Mouse (Mus musculus): ENCODE data around the gene Rapgef2.
"Not testable (repeated sequence)": the region's sequence is repeated elsewhere in the genome, so short reads cannot be mapped to it uniquely, and the experiment has no call there.

The Rapgef2 gene

DNA sequence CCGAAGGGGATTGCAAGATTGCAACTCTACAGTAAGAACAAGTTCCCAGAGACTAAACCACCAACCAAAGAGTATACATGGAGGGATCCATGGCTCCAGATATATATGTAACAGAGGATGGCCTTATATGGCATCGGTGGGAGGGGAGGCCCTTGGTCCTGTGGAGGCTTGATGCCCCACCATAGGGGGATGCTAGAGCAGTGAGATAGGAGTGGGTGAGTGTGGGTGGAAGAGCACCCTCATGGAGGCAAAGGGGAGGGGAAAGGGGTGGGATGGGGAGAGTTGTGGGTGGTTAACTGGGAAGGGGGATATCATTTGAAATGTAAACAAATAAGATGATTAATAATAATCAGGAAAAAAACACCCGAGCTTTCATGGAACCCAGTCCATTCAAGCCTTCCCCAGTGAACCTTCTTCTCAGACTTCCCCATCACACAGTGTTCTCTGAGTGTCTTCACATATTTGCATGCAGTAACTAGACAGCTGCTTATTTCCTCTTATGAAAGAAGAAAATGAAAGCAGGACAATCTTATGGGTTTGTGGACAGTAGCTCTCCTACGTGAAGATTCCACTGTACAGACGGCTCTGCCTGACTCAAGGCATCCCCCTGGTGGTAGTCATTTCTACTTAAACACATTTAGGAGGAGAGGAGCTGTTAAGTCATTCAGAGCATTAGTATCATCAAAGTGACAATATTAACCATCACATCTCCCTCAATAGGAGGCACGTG is 89.4 kb downstream of the Rapgef2 start:
- peak; percentile 67 to 76 for DNase-seq

GRCm38 (mm10) chr3:79195280-79195679 is 91.0 kb downstream of the Rapgef2 start:
- no peak for DNase-seq

DNA sequence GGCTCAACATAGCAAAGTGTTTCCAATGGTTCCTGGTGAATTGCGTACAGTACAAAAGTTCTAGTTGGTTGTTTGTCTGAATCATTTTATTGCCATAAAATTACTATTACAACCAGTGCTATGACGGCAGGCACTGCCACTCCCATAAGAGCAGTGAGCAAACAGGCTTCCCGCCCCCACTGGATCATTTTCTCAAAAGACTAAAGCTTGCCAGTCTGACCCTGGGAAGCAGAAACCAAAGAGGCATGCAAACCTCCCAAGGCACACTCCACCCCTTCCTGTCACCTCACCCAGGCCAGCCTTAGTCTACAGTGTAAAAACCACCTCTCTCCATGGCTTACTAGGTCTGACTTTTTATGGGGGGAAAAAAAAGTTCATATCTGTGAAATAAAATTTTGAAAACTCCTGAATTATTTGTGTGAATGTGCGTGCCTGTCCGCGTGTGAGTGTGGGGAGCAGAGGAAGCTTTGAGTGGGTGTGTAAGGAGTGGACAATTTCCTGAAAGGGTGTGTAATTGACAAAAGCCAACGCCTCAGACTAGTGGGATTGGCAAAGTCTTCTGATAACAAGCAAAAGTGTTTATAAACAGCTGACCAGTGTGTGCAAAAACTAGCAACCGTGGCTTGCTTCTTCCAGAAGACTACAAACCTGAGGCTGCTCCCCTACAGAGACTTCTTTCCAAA is 92.1 kb downstream of the Rapgef2 start:
- peak in 1 of 2 experiments; percentile 58 for DNase-seq

GRCm38 (mm10) chr3:79193001-79193400 is 93.3 kb downstream of the Rapgef2 start:
- no peak for DNase-seq

DNA sequence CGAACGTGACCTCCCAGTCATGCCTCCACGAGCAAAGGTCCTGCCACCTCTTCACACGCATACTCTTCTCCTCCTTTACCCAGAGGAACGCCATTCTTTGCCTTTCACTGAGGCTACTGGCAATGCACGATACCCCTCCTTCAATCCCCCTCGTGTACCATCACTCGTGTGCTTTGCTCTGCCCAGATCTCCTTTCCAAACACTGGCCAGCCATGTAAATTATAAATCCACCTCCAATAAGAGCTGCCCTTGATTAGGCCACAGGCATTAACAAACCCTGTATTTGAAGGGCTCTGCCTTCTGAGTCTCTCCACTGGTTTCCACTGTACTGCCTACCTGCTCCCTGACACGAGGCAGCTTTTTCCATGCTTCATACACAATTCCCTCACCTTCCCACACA is 94.3 kb downstream of the Rapgef2 start:
- no peak for DNase-seq

DNA sequence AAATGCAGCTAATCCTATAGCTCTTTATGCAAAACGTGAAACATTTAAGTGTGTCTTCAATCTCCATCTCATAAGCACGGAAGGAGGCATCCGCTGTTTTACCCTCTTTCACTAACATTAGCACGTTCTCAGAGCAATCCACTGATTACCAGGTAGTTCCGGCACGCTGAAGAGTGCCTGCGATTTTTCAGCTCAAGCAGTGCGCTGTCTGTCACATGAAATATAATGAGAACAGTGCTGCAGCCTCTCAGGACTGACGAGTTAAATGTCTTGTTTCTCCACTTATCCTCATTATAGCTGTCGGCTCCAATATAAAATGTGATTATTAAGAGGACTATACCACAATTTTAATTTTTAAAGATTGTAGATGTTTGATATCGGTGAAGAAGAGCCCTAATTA is 94.8 kb downstream of the Rapgef2 start:
- no peak for DNase-seq

DNA sequence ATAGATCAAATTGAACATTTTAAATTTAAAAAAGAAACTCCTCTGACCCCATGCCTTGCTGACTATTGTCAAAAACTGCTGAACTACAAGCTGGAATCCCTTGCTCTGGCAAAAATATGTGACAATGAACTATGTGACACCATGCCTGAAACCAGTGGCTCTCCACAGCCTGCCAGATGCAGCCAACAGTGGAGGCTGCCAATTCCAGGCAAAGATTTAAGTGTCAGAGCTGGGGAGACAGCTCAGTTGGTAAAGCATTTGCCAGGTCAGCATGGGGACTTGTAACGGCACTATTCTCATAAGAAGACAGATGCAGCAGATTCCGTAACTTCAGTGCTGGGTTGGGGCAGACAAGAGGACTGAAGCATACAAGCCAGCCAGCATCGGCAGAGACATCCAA is 95.9 kb downstream of the Rapgef2 start:
- no peak for DNase-seq

DNA sequence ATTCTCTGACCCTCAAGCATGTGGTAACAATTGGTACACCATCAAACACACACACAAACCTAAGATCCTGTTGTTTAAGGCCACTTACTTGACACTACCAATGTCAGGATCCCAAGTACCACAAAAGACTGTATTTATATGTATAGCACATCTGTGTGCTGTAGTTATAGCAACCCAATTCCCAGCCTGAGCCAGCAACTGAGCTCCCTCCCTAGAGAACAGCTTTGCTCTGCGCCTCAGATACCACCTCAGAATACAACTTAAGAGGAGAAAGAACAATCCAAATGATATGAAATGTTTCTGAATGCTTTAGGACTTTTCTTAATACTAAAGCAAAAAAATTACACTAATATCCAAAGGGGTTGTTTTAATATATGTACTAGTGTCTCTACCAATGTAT is 98.4 kb downstream of the Rapgef2 start:
- DNase-seq: no peak

GRCm38 (mm10) chr3:79182290-79182689 is 104.0 kb downstream of the Rapgef2 start:
- no peak for DNase-seq

DNA sequence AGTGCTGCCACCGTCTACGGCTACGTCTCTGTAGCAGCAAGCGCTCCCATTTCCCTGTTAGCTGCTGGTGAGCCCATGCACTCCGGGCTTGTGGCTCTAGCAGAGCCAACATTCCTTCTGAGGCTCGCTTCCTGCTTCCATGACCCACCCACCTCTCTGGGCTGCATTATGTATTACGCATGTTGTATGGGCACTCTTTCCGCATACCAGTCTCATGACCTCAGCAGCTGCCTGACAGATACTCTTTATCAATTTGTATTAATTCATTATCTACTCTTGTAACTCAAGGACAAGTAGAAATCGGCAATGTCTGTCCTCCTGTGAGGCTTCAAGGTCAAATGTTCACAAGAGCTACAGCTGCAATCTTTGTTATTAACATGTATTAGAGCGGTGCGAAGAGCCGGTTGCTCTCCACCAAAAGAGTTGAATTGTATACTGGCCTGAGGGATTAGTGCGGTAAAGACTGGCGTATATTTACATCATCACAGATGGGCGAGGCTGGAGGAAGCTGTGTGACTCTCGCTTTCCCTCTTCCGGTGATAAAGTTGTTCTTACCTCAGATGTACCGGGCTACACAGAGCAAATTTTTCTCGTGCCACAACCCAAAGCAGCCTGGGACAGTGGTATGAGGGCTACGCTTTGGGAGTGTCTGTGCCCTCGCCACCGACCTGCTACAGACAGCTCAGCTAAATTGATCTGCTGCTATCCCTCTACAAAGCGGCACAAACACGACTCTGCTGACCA is 104.9 kb downstream of the Rapgef2 start:
- peak; percentile 71 to 78 for DNase-seq

- no peak for DNase-seq
These were observed 106.2 kb downstream of the Rapgef2 start for GRCm38 (mm10) chr3:79180086-79180485.

- no peak for DNase-seq
These were observed 106.7 kb downstream of the Rapgef2 start for GRCm38 (mm10) chr3:79179499-79180053.

GRCm38 (mm10) chr3:79178708-79179107 is 107.6 kb downstream of the Rapgef2 start:
- peak in 1 of 2 experiments; percentile 23 for DNase-seq

DNA sequence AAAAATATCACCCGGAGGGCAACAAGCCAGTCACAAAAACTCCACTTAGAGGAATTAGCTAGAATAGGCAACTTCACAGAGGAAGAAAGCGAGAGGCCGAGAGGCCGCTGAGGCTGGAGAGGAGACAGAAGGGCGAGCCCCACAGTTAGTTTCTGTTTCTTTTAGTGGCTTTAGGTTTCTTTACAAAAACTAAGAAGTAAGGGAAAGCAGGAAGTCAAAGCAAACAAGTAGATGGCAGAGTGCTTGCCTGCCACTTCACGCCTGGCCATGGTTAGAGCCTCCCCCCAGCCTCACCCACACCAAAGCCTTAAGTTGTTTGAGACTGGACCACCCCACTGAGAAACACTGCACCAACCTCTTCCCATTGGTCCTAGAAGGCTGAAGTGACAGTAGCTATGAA is 108.2 kb downstream of the Rapgef2 start:
- peak; percentile 42 to 45 for DNase-seq

- no peak for DNase-seq
These were observed 109.0 kb downstream of the Rapgef2 start for GRCm38 (mm10) chr3:79177136-79177870.

DNA sequence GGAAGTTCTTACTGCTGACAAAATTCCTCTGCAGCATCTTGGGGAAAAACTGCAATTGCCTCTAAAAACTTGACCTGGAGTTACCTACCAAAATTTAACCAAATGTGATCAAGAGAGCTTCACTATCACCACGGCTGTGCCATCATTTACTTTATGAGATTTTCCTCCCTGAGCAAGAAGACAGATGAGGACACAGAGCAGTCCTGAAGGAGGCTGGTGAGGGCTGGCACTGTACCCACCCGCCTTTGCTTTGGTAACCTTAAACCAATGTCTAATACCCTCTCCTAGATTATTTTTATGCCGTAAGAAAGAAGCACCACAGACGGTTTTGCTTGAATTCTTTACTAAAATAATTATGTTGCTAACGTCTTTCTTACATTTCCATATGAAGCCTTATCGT is 112.1 kb downstream of the Rapgef2 start:
- DNase-seq: no peak

DNA sequence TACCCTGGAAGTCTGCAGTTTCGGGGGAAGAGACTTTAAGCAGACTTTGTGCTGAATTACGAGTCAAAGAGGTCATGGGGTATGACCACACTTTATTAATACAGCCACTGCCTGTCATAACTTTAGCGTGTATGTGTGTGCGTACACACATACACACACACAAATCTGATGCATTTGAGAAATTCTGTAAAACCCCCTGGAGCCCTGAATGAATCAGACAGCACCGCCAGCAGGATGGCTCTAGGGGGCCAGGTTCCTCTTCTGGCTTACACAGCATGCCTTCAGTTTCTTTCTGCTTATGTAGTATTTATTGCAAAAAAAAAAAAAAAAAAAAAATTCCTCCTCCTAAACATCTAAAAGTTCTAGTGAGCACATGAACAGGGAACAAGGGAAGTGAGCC is 113.0 kb downstream of the Rapgef2 start:
- no peak for DNase-seq

GRCm38 (mm10) chr3:79171146-79171545 is 115.2 kb downstream of the Rapgef2 start:
- DNase-seq: not testable (repeated sequence)

DNA sequence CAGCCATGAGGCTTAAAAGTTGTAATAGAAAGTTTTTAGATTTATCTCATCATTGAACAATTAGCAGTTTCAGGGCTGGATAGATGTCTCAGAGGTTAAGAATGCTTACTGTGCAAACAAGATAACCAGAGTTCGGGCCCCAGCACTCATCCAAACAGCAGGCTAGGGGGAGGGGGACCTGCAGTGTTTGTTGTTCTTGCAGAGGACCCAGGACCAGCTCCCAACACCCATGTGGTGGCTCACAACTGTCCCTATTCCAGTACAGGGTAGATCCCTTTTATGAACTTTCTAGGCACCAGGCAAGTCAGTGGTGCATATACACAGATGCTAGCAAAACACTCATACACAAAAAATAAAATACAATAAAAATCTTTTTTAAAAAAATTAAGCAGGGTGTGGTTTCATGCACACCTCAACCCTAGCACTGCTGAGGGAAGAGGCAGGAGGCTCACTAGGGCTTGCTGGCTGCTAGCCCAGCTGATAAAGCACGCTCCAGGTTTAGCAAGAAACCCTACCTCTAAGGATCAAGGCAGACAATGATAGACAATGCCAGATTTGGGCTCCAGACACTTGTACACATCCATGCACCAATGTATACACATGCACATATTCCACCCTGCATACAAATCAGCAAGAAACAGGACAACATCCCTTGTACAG is 118.0 kb downstream of the Rapgef2 start:
- no peak for DNase-seq

DNA sequence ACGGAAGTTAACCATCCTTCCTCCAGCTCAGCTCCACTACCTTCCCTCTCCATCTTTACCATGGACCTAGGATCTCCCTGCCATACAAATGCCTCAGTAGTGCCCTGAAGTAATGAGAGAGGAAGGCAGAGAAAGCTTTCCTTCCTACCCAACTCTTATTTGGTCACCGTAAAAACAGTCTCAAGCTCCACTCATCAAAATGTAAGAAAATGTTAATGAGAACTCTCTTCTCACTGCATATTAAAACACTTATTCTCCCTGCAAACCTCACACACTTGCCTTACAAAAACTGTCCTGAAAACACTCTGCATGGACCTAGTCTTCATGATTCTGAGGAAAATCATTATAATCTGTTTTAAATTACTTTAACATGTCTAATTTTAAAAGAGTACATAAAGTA is 118.7 kb downstream of the Rapgef2 start:
- no peak for DNase-seq

DNA sequence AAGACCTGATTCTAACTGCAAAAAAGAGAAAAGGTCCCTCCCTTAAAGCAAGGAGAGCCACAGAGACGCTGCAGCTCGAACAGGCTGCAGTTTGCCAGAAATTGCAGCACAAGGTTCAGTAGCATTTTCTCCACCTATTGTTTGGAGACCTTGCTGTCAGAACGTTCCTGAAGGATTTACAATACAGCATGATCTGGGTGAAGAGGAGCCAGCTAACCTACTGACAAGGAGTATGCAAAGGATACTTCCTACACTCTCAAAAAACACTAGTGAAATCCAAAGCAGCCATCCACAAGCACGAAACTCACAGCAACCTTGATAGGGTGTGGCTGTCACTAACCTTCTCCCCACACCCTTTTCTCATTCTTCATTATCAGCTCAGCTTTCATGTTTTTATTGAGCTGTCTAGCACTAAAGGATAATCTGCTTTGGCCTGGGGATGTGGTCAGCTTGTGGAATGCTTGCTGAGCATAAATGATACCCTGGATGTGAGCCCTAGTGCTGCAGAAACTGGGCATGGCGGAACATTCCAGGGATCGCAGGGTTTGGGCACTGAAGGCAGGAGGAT is 124.4 kb downstream of the Rapgef2 start:
- no peak for DNase-seq
